Mouse (Mus musculus) liver, embryonic 16.5 days (tissue): Measurements from ENCODE around the gene Gprin3. TPM values are rescaled to one million over a fixed set of nuclear protein-coding genes. Genes with fewer than 3 reads are reported as not detected.

Experiments used
- ATAC-seq: fragments of 200-750 bp; cut with Nextera tagmentation; 2 replicates; pipeline ENCODE4 v1.8.0; 2017; ENCODE audit warnings: low read depth, mild to moderate bottlenecking, moderate number of reproducible peaks, moderate library complexity
- H3K27ac ChIP-seq: fragments of 300-500 bp; sonication (generic); 2 replicates; pipeline ENCODE4 v1.5.1; 2014; ENCODE audit warnings: mild to moderate bottlenecking, low read length
- H3K27me3 ChIP-seq: fragments of 300-500 bp; sonication (generic); 2 replicates; pipeline ENCODE4 v1.6.1; 2014; ENCODE audit warnings: low read depth, low read length, mixed read lengths; ENCODE audit not compliant: control insufficient read depth, insufficient read depth
- H3K36me3 ChIP-seq: fragments of 300-500 bp; sonication (generic); 2 replicates; pipeline ENCODE4 v1.6.1; 2014; ENCODE audit warnings: mild to moderate bottlenecking; ENCODE audit not compliant: control insufficient read depth, insufficient read depth
- H3K4me1 ChIP-seq: fragments of 300-500 bp; sonication (generic); 2 replicates; pipeline ENCODE4 v1.6.1; 2014; ENCODE audit warnings: low read depth, low read length, mixed read lengths; ENCODE audit not compliant: control insufficient read depth
- H3K4me2 ChIP-seq: fragments of 300-500 bp; sonication (generic); 2 replicates; pipeline ENCODE4 v1.6.1; 2014; ENCODE audit warnings: low read depth, low read length, mixed read lengths
- H3K4me3 ChIP-seq: fragments of 300-500 bp; sonication (generic); 2 replicates; pipeline ENCODE4 v1.5.1; 2014; ENCODE audit warnings: low read depth, mild to moderate bottlenecking, low read length
- H3K9ac ChIP-seq: fragments of 300-500 bp; sonication (generic); 2 replicates; pipeline ENCODE4 v1.6.1; 2014; ENCODE audit warnings: low read depth, low read length
- H3K9me3 ChIP-seq: fragments of 300-500 bp; sonication (generic); replicated peaks from 2 replicates; pipeline ENCODE4 v1.6.1; 2016; ENCODE audit warnings: low read length; ENCODE audit not compliant: control insufficient read depth
- WGBS: fragments of 180-500 bp; shearing (Covaris S2); extraction: QIAGEN DNeasy Blood & Tissue Kit; methylation state at CpG from one replicate; pipeline ENCODE4 v1.1.7; 2014; ENCODE audit not compliant: insufficient replicate concordance; 5-methylcytosine and 5-hydroxymethylcytosine counted together
- polyA plus RNA-seq: library from polyadenylated mRNA; unstranded; fragments of >200 nt; fragmentation: Nextera tagmentation; extraction: Ambion mirVana; gene quantifications from 2 replicates; pipeline ENCODE4 v1.2.1, GENCODE M21; 2015

Gene Gprin3
- polyA plus RNA-seq, 1 experiment from 2014 or later, result 0.37 TPM

GRCm38 (mm10) chr6:59363282-59363681, 62.8 kb downstream of the Gprin3 start:
- Histone ChIP-seq H3K4me1 (no peaks in the 10 kb centered on the region), H3K36me3 (no peaks in the 10 kb centered on the region), H3K27ac (no peak overlapping the region), H3K9ac (no peak overlapping the region), H3K9me3 (no peaks in the 10 kb centered on the region), H3K27me3 (no peaks in the 10 kb centered on the region), H3K4me3 (no peak overlapping the region), H3K4me2 (no peak overlapping the region)
- WGBS, result 61% methylated on average over 2 of the region's 2 CpGs
- ATAC-seq, result no peak

GRCm38 (mm10) chr6:59354943-59355342, 71.2 kb downstream of the Gprin3 start:
- Histone ChIP-seq H3K4me1 (no peaks in the 10 kb centered on the region), H3K9ac (no peak overlapping the region), H3K4me3 (no peak overlapping the region), H3K4me2 (no peak overlapping the region), H3K36me3 (no peaks in the 10 kb centered on the region), H3K27me3 (no peaks in the 10 kb centered on the region), H3K9me3 (no peaks in the 10 kb centered on the region), H3K27ac (no peak overlapping the region)
- 69% methylated on average over 7 of the region's 7 CpGs for WGBS
- no peak for ATAC-seq

DNA sequence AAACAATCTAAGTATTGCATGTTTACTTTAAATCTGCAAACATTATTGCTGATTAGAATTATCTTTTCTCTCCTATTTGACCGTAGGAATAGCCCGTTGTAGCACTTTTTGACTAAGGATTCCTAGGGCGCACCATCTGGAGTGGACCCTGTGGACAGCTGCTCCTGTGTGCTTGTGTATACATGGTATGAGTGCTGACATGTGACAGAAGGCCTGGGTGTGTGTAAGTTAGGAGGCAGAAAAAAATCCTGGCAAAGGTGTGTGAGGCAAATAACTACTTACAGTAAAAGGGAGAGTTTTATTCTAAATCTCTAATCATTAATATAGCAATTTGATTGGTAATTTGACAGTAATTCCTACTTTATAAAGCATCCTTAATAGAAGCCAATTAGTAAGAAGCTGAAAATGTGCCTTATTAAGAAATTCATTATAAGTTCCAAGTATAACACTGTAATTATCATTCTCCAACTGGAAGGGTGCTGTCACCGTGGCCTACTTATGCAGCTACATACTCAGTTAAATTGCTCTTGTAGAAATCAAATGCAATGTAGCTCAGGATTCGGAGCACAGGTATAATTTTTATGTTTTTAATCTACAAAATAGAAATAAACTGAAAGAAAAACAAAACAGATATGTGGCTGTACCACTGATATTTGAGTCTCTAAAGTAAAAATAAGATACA, 74.8 kb downstream of the Gprin3 start:
- Histone ChIP-seq H3K36me3 (no peaks in the 10 kb centered on the region), H3K4me1 (no peaks in the 10 kb centered on the region), H3K4me2 (no peak overlapping the region), H3K9me3 (no peaks in the 10 kb centered on the region), H3K27me3 (no peaks in the 10 kb centered on the region), H3K27ac (no peak overlapping the region), H3K4me3 (no peak overlapping the region), H3K9ac (no peak overlapping the region)
- ATAC-seq, result no peak
- 62% methylated on average over 5 of the region's 5 CpGs for WGBS

DNA sequence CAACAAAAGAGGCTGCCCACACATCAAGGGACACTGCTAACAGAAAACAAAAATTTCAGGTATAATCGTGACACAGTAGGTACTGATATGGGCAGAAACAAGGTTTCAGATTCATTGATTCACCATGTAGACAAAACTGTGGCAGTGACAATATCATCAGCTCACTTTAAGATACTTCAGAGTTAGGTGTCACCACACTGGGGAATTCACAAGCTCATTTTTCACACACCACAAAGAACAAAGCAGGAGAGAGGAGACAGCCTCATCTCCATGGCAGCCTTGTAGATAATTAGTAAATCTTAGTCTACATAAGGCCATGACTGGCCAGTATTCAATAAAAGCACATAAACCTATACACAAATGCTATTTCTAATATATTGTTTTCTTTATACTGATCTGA, 77.4 kb downstream of the Gprin3 start:
- no peak overlapping the region for H3K27ac ChIP-seq
- no peaks in the 10 kb centered on the region for H3K4me1 ChIP-seq
- H3K4me2 ChIP-seq, result no peak overlapping the region
- no peak overlapping the region for H3K4me3 ChIP-seq
- H3K27me3 ChIP-seq, result no peaks in the 10 kb centered on the region
- H3K36me3 ChIP-seq, result no peaks in the 10 kb centered on the region
- 31% methylated on average over 1 of the region's 1 CpGs for WGBS
- no peak for ATAC-seq
- no peak overlapping the region for H3K9ac ChIP-seq
- no peaks in the 10 kb centered on the region for H3K9me3 ChIP-seq

DNA sequence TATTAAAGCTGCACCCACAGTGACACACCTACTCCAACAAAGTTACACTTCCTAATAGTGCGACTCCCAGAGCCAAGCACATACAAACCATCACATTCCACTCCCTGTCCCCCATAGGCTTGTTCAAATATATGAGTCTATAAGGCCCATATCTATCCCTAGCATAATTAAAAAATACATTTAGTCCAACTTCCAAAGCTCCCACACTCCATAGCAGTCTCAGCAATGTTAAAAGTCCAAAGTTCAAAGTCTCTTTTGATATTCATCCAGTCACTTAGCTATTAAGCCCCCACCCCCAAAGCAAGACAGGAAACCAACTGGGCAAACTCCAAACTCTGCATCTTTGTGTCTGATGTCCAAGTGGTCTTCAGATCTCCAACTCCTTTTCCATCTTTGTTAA, 84.9 kb downstream of the Gprin3 start:
- Histone ChIP-seq H3K9me3 (no peaks in the 10 kb centered on the region), H3K27me3 (no peaks in the 10 kb centered on the region), H3K27ac (no peak overlapping the region), H3K4me1 (no peaks in the 10 kb centered on the region), H3K36me3 (no peaks in the 10 kb centered on the region), H3K4me3 (no peak overlapping the region), H3K4me2 (no peak overlapping the region), H3K9ac (no peak overlapping the region)
- no peak for ATAC-seq
- 32% methylated on average over 1 of the region's 1 CpGs for WGBS

- ATAC-seq, result no peak
- no peak overlapping the region for H3K9ac ChIP-seq
- 57% methylated on average over 1 of the region's 1 CpGs for WGBS
Observed at GRCm38 (mm10) chr6:59328297-59328696, 97.8 kb downstream of the Gprin3 start.

DNA sequence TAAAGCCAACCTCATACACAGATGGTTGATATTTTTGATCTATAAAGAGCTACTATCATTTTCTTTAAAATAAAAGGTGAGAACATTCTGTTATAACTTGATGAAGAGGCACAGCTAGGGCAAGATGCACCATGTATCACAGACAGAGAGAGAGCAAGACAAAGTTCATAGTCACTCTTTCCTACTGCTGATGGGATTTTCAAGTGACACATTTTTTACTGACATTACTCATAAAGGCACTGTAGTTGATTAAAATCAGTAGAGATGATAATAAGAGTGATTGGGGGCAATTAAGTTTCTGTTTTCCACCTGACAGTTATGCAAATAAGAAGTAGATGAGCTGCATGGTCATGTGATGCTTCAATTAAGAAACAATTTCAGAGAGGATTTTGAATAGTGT, 110.2 kb downstream of the Gprin3 start:
- H3K4me3 ChIP-seq, result no peak overlapping the region
- ATAC-seq, result no peak
- H3K4me2 ChIP-seq, result no peak overlapping the region
- no peaks in the 10 kb centered on the region for H3K4me1 ChIP-seq
- H3K27me3 ChIP-seq, result no peaks in the 10 kb centered on the region
- H3K9ac ChIP-seq, result no peak overlapping the region
- no peaks in the 10 kb centered on the region for H3K9me3 ChIP-seq
- H3K36me3 ChIP-seq, result no peaks in the 10 kb centered on the region
- H3K27ac ChIP-seq, result no peak overlapping the region

More at GRCm38 (mm10) chr6:59328297-59328696, 97.8 kb downstream of the Gprin3 start:
- Histone ChIP-seq H3K4me3 (no peak overlapping the region), H3K4me1 (no peaks in the 10 kb centered on the region), H3K36me3 (no peaks in the 10 kb centered on the region), H3K4me2 (no peak overlapping the region), H3K27ac (no peak overlapping the region), H3K9me3 (no peaks in the 10 kb centered on the region), H3K27me3 (no peaks in the 10 kb centered on the region)

DNA sequence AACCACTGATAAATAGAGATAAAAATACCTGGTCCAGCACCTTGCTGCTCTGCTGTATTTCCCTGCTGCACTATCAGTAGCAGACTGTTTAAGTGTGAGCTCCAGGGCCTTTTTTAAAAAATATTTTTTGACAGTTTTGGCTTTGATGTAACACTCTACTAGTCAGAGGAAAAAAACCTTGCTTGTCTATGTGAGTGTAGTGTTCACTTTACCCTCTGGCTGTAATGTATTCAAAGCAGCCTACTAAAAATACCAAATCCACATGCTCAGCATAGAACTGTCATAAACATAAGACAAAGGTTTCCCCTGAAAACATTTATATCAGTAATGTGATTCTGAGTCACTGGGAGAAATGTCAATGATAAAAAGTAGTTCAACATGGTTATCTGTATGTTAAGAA, 111.0 kb downstream of the Gprin3 start:
- Histone ChIP-seq H3K4me1 (no peaks in the 10 kb centered on the region), H3K4me3 (no peak overlapping the region), H3K9me3 (no peaks in the 10 kb centered on the region), H3K36me3 (no peaks in the 10 kb centered on the region), H3K27ac (no peak overlapping the region), H3K9ac (no peak overlapping the region), H3K4me2 (no peak overlapping the region), H3K27me3 (no peaks in the 10 kb centered on the region)
- no peak for ATAC-seq

DNA sequence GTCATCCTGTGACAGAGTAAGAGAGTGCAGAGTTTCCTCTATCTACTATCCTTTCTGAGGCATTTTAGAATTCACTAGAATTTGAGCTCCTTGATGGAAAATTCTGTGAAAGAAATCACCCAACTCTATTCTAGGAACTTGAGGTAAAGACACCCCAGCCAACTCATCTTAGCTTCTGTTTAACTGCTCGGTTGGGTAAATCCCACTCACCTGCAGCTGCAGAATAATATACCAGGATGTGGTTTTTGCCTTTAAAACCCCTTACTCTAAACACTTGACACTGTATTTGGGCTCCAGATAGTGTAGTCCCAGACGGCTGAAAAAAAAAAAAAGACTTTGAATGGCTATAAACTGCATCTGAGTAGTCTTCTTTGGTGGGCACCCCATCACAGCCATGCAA, 112.9 kb downstream of the Gprin3 start:
- no peaks in the 10 kb centered on the region for H3K9me3 ChIP-seq
- H3K9ac ChIP-seq, result no peak overlapping the region
- H3K27ac ChIP-seq, result no peak overlapping the region
- 47% methylated on average over 2 of the region's 2 CpGs for WGBS
- no peaks in the 10 kb centered on the region for H3K4me1 ChIP-seq
- no peak for ATAC-seq
- no peaks in the 10 kb centered on the region for H3K27me3 ChIP-seq
- H3K4me3 ChIP-seq, result no peak overlapping the region
- H3K4me2 ChIP-seq, result no peak overlapping the region
- H3K36me3 ChIP-seq, result no peaks in the 10 kb centered on the region
